In the genomic region with DNA sequence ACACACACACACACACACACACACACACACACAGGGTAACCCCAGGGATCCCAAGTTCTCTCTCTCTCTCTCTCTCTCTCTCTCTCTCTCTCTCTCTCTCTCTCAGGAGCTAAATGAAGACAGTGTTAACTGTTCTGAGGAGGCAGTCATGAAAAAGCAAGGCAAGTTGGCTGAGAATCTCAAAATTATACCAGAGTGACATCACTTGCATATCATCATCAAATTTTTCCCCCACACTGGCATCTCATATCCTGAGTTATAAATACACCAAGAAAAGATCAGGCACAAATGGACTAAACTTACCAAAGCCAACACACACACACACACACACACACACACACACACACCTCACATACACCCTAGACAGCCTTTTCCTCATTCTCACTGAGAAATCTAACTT, we compare ENCODE assay signal across 13 mouse cellular contexts. TPM values are rescaled to one million over a fixed set of nuclear protein-coding genes. Genes with fewer than 3 reads are reported as not detected.
DNase-seq lines count a peak whose midpoint lies in the region.
"Had no signal": no experiment of that assay in that cellular context is flagged by ENCODE, and none has a peak within 500 bp of the region (broad histone marks: within the 10 kb centered on the region; RNA-seq: fewer than 3 reads in every experiment).

No protein-coding gene starts in this region.

- DNase-seq in left cerebral cortex, postnatal 14 days (ENCODE audit: low spot score in 2 of 2) = peak; percentile 7 to 54
- no peak for DNase-seq in left cerebral cortex, postnatal 10 days (ENCODE audit: extremely low spot score in 1 of 2, low spot score in 2 of 2)
- DNase-seq in brain, adult 2 months (ENCODE audit: low read depth, low spot score) = peak; percentile 44
- peak; percentile 48 for DNase-seq in telencephalon, adult 2 months (ENCODE audit: low read depth, low spot score)
- DNase-seq in adrenal gland, adult 8-10 months = no peak
- DNase-seq: adrenal gland, adult 2 months; adrenal gland, postnatal 25 days; cerebellum, adult 11-12 months; cerebellum, adult 2 months; cerebellum, adult 9-10 months; cerebellum, postnatal 10 days; cerebellum, postnatal 25 days; forebrain, postnatal 0 days had no signal

- intact Hi-C loops in left cerebral cortex, postnatal 14 days (cut with DNase I) = no loop called here
- intact Hi-C loops in left cerebral cortex, postnatal 10 days (cut with DNase I) = no loop called here

RNA-seq across cellular contexts. Expression of a gene that starts 7.0 kb away (rescaled TPM):
- total RNA-seq in left cerebral cortex, postnatal 14 days (2021) = 100 to 1,000 TPM; 209 to 215 TPM
- 100 to 1,000 TPM; 238 to 241 TPM for total RNA-seq in left cerebral cortex, postnatal 10 days (2021)
- 100 to 1,000 TPM; 163 to 303 (median 206) TPM for total RNA-seq in adrenal gland, adult 8-10 months (2022)

Comparison
In these comparisons a context has a peak if more than half of its experiments do, and no peak if none do; other contexts are left out.
1. DNase-seq: peak in left cerebral cortex, postnatal 14 days (2 of 2), brain, adult 2 months (single experiment) and telencephalon, adult 2 months (single experiment); none in left cerebral cortex, postnatal 10 days (0 of 2) and adrenal gland, adult 8-10 months (single experiment).